Mouse (Mus musculus) myocyte (in vitro differentiated cells): Measurements from ENCODE around the gene Arvcf. TPM values are rescaled to one million over a fixed set of nuclear protein-coding genes. Genes with fewer than 3 reads are reported as not detected.
A peak's percentile ranks its signal among the peaks of the same experiment; 100 is the strongest.

Experiments
- H3K27me3 ChIP-seq: one replicate; pipeline ENCODE4 v1.6.1; 2011; ENCODE audit not compliant: control insufficient read depth, insufficient read depth, insufficient read length
- H3K36me3 ChIP-seq: one replicate; pipeline ENCODE4 v1.6.1; 2011; ENCODE audit not compliant: control insufficient read depth, insufficient read depth
- H3K4me2 ChIP-seq: one replicate; pipeline ENCODE4 v1.6.1; 2011; ENCODE audit warnings: low read depth, control low read depth
- H3K4me3 ChIP-seq: one replicate; pipeline ENCODE4 v1.5.1; 2011; ENCODE audit warnings: mild to moderate bottlenecking, control low read depth, moderate library complexity
- H3K79me2 ChIP-seq: one replicate; pipeline ENCODE4 v1.6.1; 2011; ENCODE audit not compliant: control insufficient read depth, insufficient read depth
- H3ac ChIP-seq: one replicate; pipeline ENCODE4 v1.6.1; 2011; ENCODE audit not compliant: control insufficient read depth, insufficient read length
- CEBPB ChIP-seq: IDR thresholded peaks from 2 replicates; pipeline ENCODE4 v1.6.1; 2011; ENCODE audit warnings: mild to moderate bottlenecking, moderate library complexity; ENCODE audit not compliant: poor library complexity, insufficient read depth, severe bottlenecking
- E2F4 ChIP-seq: IDR thresholded peaks from one replicate; pipeline ENCODE4 v1.6.1; 2011; ENCODE audit warnings: mild to moderate bottlenecking, control low read depth, moderate library complexity; ENCODE audit not compliant: insufficient read depth
- MAX ChIP-seq: IDR thresholded peaks from one replicate; pipeline ENCODE4 v1.6.1; 2011; ENCODE audit warnings: low read depth, mild to moderate bottlenecking, control low read depth
- MYOD1 ChIP-seq, 3 experiments: IDR thresholded peaks; one replicate each; pipeline ENCODE4 v1.6.1; 2011; ENCODE audit warnings: control low read depth in 2 of 3, low read depth in 2 of 3, mild to moderate bottlenecking in 2 of 3, moderate library complexity in 1 of 3; ENCODE audit not compliant: insufficient read length in 2 of 3, control insufficient read depth in 1 of 3
- MYOG ChIP-seq, 3 experiments: IDR thresholded peaks; one replicate each; pipeline ENCODE4 v1.6.1; 2011; ENCODE audit warnings: control low read depth in 2 of 3, low read depth in 2 of 3, mild to moderate bottlenecking in 2 of 3; ENCODE audit not compliant: insufficient read length in 2 of 3, control insufficient read depth in 1 of 3, insufficient read depth in 1 of 3
- POLR2A ChIP-seq: IDR thresholded peaks from one replicate; pipeline ENCODE4 v1.6.1; 2011; ENCODE audit warnings: low read depth, mild to moderate bottlenecking, control low read depth, moderate library complexity; ENCODE audit not compliant: insufficient read length
- POLR2AphosphoS2 ChIP-seq: IDR thresholded peaks from one replicate; pipeline ENCODE4 v1.6.1; 2011; ENCODE audit warnings: low read depth, control low read depth; ENCODE audit not compliant: insufficient read length
- REST ChIP-seq: IDR thresholded peaks from one replicate; pipeline ENCODE4 v1.6.1; 2011; ENCODE audit warnings: mild to moderate bottlenecking, control low read depth, moderate library complexity; ENCODE audit not compliant: insufficient read depth, insufficient read length
- SRF ChIP-seq: IDR thresholded peaks from one replicate; pipeline ENCODE4 v1.6.1; 2011; ENCODE audit warnings: low read depth; ENCODE audit not compliant: control insufficient read depth, insufficient read length
- TCF12 ChIP-seq: IDR thresholded peaks from one replicate; pipeline ENCODE4 v1.6.1; 2011; ENCODE audit warnings: mild to moderate bottlenecking, control low read depth; ENCODE audit not compliant: poor library complexity, insufficient read depth, severe bottlenecking
- TCF3 ChIP-seq: IDR thresholded peaks from one replicate; pipeline ENCODE4 v1.6.1; 2011; ENCODE audit warnings: low read depth, control low read depth; ENCODE audit not compliant: insufficient read length
- USF1 ChIP-seq: IDR thresholded peaks from one replicate; pipeline ENCODE4 v1.6.1; 2011; ENCODE audit warnings: low read depth, mild to moderate bottlenecking, control low read depth, moderate library complexity
- polyA plus RNA-seq: library from polyadenylated mRNA; unstranded; fragments of >200 nt; fragmentation: generic; extraction: Trizol; gene quantifications from one replicate; pipeline ENCODE4 v1.2.1, GENCODE M21; 2012; ENCODE audit warnings: missing spikeins

The Arvcf gene
- polyA plus RNA-seq, 1 experiment: 7.6 TPM

GRCm38 (mm10) chr16:18384659-18385058 lies 36.7 kb downstream of the Arvcf start:
- H3K4me3 ChIP-seq: no peak overlapping the region
- no peak for TF ChIP-seq USF1
- no peak for TF ChIP-seq POLR2AphosphoS2
- TF ChIP-seq SRF: no peak
- TF ChIP-seq POLR2A: no peak
- no peak for TF ChIP-seq MYOD1 (IDR thresholded peaks at IDR 0.05; ENCODE audit: control insufficient read depth in 1 of 3, insufficient read length in 2 of 3, low read depth in 2 of 3)
- no peak for TF ChIP-seq MAX
- no peak for TF ChIP-seq TCF12
- no peak for TF ChIP-seq TCF3
- TF ChIP-seq REST: no peak
- TF ChIP-seq E2F4: no peak
- TF ChIP-seq CEBPB: no peak
- no peak for TF ChIP-seq MYOG (IDR thresholded peaks at IDR 0.05; ENCODE audit: control insufficient read depth in 1 of 3, insufficient read depth in 1 of 3, insufficient read length in 2 of 3, low read depth in 2 of 3)
- no peak overlapping the region for H3ac ChIP-seq
- H3K4me2 ChIP-seq: no peak overlapping the region
- no peaks in the 10 kb centered on the region for H3K36me3 ChIP-seq
- no peaks in the 10 kb centered on the region for H3K27me3 ChIP-seq
- H3K79me2 ChIP-seq: no peaks in the 10 kb centered on the region

GRCm38 (mm10) chr16:18385411-18385810 lies 37.4 kb downstream of the Arvcf start:
- H3K4me3 ChIP-seq: no peak overlapping the region
- TF ChIP-seq E2F4 (no peak), MYOD1 (IDR thresholded peaks at IDR 0.05; ENCODE audit: control insufficient read depth in 1 of 3, insufficient read length in 2 of 3, low read depth in 2 of 3) (no peak), POLR2A (no peak), SRF (no peak), MYOG (IDR thresholded peaks at IDR 0.05; ENCODE audit: control insufficient read depth in 1 of 3, insufficient read depth in 1 of 3, insufficient read length in 2 of 3, low read depth in 2 of 3) (no peak), TCF12 (no peak), REST (no peak), MAX (no peak), USF1 (no peak), POLR2AphosphoS2 (no peak), CEBPB (no peak), TCF3 (no peak)

GRCm38 (mm10) chr16:18386451-18386850 lies 38.5 kb downstream of the Arvcf start:
- Histone ChIP-seq H3K36me3 (no peaks in the 10 kb centered on the region), H3K4me2 (no peak overlapping the region), H3K4me3 (no peak overlapping the region), H3ac (no peak overlapping the region), H3K27me3 (no peaks in the 10 kb centered on the region), H3K79me2 (no peaks in the 10 kb centered on the region)
- TF ChIP-seq MAX (no peak), CEBPB (peak; percentile 72)

More at GRCm38 (mm10) chr16:18385411-18385810, 37.4 kb downstream of the Arvcf start:
- no peaks in the 10 kb centered on the region for H3K79me2 ChIP-seq
- no peak overlapping the region for H3K4me2 ChIP-seq
- no peak overlapping the region for H3ac ChIP-seq
- no peaks in the 10 kb centered on the region for H3K27me3 ChIP-seq
- H3K36me3 ChIP-seq: no peaks in the 10 kb centered on the region

GRCm38 (mm10) chr16:18386972-18387371 lies 39.0 kb downstream of the Arvcf start:
- Histone ChIP-seq H3K27me3 (no peaks in the 10 kb centered on the region), H3K79me2 (no peaks in the 10 kb centered on the region), H3K36me3 (no peaks in the 10 kb centered on the region), H3ac (no peak overlapping the region), H3K4me2 (no peak overlapping the region), H3K4me3 (no peak overlapping the region)
- TF ChIP-seq SRF (no peak), POLR2AphosphoS2 (no peak), MYOG (IDR thresholded peaks at IDR 0.05; ENCODE audit: control insufficient read depth in 1 of 3, insufficient read depth in 1 of 3, insufficient read length in 2 of 3, low read depth in 2 of 3) (no peak), REST (no peak), CEBPB (no peak), MAX (no peak), TCF12 (no peak), TCF3 (no peak), E2F4 (no peak), POLR2A (no peak), MYOD1 (IDR thresholded peaks at IDR 0.05; ENCODE audit: control insufficient read depth in 1 of 3, insufficient read length in 2 of 3, low read depth in 2 of 3) (no peak), USF1 (no peak)

GRCm38 (mm10) chr16:18387704-18388582 lies 40.0 kb downstream of the Arvcf start:
- Histone ChIP-seq H3K36me3 (no peaks in the 10 kb centered on the region), H3K4me2 (no peak overlapping the region), H3K4me3 (no peak overlapping the region), H3K27me3 (no peaks in the 10 kb centered on the region), H3ac (no peak overlapping the region), H3K79me2 (no peaks in the 10 kb centered on the region)
- TF ChIP-seq MYOD1 (IDR thresholded peaks at IDR 0.05; ENCODE audit: control insufficient read depth in 1 of 3, insufficient read length in 2 of 3, low read depth in 2 of 3) (peak in 2 of 3 experiments; percentile 66 to 73), MYOG (IDR thresholded peaks at IDR 0.05; ENCODE audit: control insufficient read depth in 1 of 3, insufficient read depth in 1 of 3, insufficient read length in 2 of 3, low read depth in 2 of 3) (peak in 1 of 3 experiments; percentile 40), SRF (no peak), REST (no peak)
